Mouse (Mus musculus) thymus, postnatal 36 days (tissue): ENCODE measurements around the gene Hoxd12.

Experiments used
- DNase-seq, 2 experiments: peaks; one replicate each; pipeline ENCODE4 v3.0.0; 2022; ENCODE audit warnings: mixed read lengths in 2 of 2

The Hoxd12 gene

GRCm38 (mm10) chr2:74674881-74675665 lies at the start of gene Hoxd12:
Hoxd12 (plus strand) TSS chr2:74675013.
- DNase-seq, result no peak

DNA sequence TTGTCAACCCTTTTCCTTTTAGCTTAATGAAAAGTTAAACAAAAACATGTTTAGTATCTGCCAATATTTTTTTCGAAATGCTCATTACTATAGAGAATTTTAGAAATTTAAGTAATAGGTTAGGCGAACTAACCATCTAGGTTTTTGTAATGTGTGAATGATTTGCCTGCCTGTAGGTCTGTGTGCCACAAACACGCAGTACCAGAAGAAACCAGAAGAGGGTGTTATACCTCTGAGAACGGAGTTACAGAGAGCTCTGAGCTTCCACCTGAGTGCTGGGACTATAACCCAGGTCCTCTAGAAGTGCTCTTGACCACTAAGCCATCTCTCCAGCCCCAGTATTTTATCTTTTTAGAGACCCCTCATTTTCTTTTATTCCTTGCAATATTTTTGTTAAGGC lies 39.4 kb upstream of the Hoxd12 start:
- no peak for DNase-seq

- DNase-seq, result no peak
These were observed 32.4 kb upstream of the Hoxd12 start for GRCm38 (mm10) chr2:74642431-74642830.

DNA sequence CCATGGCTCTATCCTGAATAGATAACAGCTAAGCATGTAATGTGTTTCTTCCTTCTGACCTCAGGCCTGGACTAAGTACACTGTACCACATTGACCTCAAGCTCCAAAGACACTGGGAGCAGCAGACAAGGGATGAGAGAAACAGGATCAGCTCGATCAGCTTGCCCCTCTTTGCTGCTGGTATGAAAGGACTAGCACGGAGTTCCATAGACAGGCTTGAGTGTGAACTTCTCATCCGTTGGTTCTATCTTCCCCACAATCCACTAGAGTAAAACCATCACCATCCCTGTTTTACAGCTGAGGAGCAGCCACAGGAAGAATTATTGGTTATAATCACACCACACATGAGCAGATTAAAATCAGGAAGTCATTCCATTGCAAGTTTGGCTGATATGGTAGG lies 29.2 kb upstream of the Hoxd12 start:
- DNase-seq, result no peak

DNA sequence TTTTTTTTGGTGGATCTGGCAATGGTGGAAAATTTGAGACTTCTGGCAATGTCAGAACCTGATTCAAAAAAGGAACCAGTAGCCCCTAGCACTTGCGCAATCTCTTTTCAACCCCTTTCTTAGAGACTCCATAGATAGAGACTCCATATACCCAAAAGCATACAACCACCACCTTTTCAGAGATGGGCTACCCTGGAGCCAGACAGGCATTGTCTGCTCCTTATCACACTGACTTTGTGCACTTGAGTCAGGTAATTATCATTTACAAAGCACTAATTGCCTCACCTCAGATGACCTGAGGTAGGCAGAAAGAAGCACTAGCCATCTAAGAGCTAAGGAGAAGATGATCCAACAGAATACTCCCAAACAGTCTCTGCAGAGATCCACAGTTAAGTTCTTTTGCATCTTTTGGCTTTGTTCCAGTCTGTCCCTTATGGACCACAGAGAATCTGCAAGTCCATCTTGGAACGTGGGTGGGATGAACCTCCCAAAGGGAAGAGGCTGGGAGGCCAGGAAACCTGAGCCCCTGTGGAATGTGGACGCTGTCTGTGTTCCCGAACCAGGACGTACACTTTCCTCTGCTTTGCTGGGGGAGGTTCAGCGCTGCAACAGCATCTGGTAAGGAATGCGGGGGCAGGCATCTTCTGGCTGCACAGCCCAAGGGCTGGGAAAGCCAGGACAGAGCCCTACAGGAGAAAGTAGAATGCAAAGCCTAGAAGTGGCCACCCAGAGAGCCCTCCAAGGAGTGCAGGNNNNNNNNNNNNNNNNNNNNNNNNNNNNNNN lies 27.5 kb upstream of the Hoxd12 start:
- DNase-seq, result no peak

- DNase-seq, result no peak
These were observed 21.8 kb upstream of the Hoxd12 start for GRCm38 (mm10) chr2:74652996-74653340.

- DNase-seq, result no peak
These were observed 20.9 kb upstream of the Hoxd12 start for GRCm38 (mm10) chr2:74653781-74654535.

DNA sequence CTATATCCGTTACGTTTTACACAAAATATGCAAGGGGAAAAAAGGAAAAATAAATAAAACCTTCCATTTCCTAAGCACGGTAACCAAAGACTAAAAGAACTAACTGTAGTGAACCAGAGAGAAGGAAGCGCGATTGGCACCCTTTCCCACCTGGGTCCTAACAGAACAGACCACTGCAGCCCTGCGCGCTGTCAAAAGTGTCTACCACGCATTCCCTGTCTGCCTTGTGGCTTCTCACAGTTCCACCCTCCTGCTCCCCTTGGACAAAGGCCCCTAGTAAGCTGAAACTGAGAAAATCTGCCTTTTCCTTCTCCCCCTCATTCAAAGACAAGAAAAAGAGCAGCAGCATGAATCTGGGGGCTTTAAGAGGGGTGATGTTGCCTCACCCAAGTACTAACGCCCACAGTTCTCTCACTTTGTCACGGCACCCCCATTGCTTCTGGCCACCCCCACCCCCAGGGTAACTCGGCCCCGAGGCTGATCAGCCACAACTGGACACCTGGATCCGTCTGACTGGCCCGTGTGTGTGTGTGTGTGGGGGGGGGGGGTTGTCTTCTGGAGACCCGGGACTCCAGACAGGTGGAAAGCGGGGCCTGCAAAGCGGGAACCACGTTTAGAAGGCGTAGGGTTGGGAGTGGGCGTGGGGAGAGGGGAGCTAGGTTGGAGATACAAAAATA lies 19.9 kb upstream of the Hoxd12 start:
- DNase-seq, result no peak

DNA sequence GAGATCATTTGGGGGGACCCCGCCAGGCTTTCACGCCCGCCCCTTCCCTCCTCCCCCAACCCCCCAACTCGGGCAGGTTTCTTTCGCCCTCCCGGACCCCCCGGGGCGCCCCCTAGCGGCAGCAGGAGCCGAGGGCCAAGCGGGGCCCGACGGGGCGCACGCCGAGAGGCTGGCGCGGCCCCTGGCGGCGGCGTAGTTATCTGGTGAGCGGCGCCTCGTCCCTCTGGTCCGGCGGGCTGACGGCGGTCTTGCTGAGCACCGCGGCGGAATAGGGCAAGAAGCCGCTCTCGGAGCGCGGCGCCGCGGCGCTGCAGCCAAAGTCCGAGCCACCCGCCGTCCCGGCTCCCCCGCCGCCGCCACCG lies 19.4 kb upstream of the Hoxd12 start:
- peak in 1 of 2 experiments; percentile 32 for DNase-seq

DNA sequence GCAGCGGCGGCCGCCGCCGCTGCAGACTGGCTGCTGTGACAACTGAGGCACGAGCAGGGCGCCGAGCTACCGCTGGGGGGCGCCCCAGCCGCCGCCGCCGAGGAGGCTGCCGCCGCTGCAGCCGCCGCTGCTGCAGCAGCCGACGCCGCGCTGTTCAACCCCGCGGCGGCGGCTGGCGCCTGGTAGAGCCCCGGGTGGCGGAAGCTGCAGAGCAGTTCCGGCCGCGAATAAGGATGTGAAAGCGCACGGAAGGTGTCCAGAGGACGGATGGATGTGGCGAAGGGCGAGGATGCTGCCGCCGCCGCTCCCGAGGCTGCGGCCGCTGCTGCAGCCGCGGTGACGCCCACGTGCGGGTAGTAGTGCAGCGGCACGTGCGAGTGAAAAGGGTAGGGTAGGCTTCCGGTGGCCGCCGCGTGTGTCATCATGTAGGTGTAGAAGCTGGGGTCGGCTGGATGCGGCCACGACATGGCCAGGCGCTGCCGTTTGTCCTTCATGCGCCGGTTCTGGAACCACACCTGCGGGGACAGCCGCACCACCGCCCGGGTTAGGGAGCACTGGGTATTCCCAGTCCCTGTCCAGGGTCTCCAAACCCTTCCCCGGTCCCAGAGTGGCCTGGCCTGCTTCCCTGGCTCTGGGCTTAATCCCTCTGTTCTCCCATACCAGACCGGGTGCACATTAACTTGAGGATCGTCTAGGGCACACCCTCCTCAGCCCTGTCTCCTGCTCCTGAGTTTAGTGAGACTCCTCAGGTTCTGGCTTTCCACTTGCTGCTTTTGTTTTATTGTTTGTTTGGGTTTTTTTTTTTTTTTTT lies 18.8 kb upstream of the Hoxd12 start:
- DNase-seq, result peak in 1 of 2 experiments; percentile 17

DNA sequence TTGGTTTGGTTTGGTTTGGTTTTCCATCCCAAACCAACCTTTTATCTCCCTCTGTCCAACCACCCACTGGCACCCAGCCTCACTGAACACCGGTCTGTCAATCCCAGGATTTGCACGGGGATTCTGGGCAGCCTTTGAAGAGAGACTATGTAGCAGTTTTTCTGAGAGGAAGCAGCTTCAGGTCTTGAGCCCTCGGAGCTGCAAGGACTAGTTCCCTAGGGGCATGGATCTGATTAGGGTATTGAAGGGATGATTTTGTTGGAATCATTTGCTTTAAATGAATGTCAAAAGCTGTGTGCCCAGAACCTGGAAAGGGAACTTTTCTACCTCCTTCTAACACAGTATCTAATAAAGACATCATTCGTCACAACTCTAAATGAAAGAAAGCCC lies 18.2 kb upstream of the Hoxd12 start:
- no peak for DNase-seq

DNA sequence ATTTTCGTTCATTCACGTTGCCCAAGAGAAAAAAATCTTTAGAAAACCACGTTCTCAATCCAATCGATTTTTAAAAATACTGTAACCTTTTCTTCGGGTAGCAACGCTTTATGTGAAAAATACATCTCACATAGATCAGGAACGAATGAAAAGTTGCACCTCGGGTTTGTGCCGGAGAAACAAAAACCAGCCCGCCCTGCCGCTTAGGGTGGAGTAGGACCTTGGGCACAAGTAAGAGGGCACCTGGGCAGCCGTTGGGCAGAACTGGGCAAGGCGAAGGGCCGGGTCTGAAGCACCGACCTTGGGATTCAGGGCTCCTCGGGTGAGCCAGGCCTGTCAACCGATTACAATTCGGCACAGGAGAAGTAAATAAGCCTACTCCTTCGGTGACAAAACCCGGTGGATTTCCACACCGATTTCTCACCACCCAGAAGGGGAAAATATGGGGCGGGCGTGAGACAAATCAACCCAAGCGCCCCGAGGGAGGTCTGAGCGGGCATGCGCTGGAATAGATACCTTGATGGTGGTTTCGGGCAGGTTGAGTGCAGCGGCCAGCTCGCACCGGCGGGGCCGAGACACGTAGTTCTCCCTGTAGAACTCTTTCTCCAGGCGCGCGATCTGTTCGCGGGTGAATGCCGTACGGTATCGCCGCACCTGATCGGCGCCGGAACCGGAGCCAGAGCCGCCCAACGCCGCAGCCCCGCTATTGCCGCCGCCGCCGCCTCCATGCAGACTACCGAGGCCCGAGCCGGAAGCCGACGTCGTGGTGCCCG lies 17.4 kb upstream of the Hoxd12 start:
- DNase-seq, result peak in 1 of 2 experiments; percentile 23

GRCm38 (mm10) chr2:74658024-74658666 lies 16.7 kb upstream of the Hoxd12 start:
- no peak for DNase-seq

- DNase-seq, result no peak
These were observed 16.0 kb upstream of the Hoxd12 start for GRCm38 (mm10) chr2:74658667-74659371.

- DNase-seq, result no peak
These were observed 15.3 kb upstream of the Hoxd12 start, which contains the start of gene Evx2 for GRCm38 (mm10) chr2:74659507-74660005. Evx2 (minus strand) TSS chr2:74659557.

DNA sequence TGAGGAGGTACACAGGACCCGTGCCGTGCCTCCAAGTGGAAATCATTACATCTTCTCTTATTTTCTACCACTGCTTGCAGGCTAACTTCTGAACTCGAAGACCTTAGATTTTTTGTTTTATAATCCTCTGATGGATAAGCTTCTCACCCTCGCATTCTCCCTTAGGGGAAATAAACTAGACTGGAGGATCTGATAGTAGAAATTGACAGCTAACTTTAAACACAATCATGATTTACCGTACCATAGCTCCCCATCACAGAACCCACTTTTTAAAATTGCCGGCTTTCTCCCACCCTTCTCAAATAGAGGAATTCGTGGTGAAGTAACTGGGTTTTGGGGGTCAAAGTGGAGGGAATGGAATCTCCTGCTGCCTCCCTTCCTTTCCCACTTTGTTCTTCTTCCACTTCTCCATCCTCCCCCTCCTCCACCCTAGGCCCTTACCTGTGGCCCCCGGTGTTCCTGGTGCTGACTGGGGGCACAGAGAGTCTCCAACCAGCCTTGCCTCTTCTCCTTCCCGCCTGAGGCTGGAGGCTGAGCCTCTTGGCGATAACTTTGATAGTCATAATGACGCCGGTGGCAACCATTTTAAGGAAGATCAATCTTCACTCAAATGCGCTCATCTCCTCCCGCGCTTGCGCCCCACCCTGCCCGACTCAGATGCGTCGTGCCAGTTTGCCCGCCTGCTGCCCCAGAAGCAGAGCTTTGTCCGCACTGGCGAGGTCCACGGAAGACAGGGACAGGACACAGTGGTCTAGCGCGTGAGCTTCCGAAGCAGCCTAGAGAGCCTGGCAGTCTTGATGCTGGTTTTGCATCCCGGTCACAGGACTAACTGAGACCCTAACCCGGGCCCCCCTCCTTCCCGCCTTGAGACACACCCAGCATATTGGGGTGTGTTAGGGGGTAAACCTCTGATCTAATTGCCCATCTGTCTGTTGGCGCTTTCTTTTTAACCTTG lies 14.1 kb upstream of the Hoxd12 start:
- no peak for DNase-seq

DNA sequence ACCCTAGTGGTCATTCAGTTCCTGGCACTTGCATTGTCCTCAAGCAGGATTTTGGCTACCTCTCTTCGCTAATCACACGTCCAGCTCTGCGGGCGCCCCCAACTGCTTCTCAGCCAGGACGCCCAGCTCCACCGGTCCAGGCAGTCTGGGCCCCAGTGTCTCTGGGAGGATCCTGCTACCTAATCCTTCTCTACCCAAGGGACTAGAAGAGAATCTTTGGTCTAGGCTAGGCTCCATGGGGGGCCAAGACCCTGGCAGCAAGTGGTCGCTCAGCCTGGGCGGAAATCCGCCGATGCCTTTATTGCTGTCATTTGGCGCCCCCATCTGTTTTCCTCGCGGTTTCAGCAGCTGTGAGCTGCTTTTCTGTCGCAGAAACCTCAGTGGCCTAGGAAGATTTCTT lies 13.1 kb upstream of the Hoxd12 start:
- peak in 1 of 2 experiments; percentile 12 for DNase-seq

- DNase-seq, result no peak
These were observed 11.4 kb upstream of the Hoxd12 start for GRCm38 (mm10) chr2:74663291-74663925.
